Mouse (Mus musculus) central nervous system, embryonic 18 days (tissue): Measurements from ENCODE around the gene Olfr320. TPM values are rescaled to one million over a fixed set of nuclear protein-coding genes. Genes with fewer than 3 reads are reported as not detected.

Experiments
- polyA plus RNA-seq: library from polyadenylated mRNA; depleted of rRNA; stranded (reverse); fragments of >200 nt; gene quantifications from 2 replicates; pipeline ENCODE4 v1.2.3, GENCODE M21; 2012; rRNA removed

Olfr320 gene
- not detected in 2 replicates for polyA plus RNA-seq

DNA sequence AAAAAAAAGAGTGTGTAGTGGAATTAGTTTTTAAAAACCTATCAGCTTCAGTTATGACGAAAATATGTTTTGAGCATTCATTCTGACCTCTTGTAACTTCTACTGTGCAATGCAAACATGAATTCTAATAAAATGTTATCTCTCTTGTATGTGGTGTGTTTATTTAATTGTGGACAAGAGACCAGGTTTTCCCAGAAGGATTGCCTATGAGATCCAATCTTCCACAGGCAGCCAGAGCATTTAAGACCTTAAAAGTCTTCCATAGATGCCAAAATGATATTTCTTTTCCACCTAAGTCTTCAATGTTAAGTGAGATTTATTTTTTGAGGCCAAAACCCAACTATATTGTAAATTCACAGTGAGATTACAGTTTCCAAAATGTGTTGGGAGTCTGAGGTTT lies at the start of gene Olfr320:
Gene Olfr320 (plus strand): TSS at position 301 of the 400 bp plus-strand sequence.

DNA sequence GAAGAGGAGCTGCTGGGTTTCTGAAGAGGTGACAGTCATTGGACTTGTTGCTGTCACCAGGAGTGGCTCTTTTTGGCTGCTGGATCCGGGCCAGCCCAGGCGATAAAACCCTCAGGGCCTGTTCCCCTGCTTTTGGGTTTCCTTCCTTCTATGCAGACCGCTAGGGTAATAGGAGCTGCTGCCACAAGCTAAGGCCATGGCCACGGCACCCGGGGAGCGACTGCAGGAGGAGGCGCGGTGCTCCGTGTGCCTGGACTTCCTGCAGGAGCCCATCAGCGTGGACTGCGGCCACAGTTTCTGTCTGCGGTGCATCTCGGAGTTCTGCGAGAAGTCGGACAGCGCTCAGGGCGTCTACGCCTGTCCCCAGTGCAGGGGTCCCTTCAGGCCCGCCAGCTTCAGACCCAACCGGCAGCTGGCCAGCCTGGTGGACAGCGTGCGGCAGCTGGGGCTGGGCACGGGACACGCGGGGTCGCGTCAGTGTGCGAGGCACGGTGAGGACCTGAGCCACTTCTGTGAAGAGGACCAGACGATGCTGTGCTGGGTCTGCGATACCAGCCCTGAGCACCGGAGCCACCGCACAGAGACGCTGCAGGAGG lies 40.5 kb upstream of the Olfr320 start, which contains the start of gene Trim58:
Gene Trim58 (plus strand): TSS at position 194 of the 596 bp plus-strand sequence.

DNA sequence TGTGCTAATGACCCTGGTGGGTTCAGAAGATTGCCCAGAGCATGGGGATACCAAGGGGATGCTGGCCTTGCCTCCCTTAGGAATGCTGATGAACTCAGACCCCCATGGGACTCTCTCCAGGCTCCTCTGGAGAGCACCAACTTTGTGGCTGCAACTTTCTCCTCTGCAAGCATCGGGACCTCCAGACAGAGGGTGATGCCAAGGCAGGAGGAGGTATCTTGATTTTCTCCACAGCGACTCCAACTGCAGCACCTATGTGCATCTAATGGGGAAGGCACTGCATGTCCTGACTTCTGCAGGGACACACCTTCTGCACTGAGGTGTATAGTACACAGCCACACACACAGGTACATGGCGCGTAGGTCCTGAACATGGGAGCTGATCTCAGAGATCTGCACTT lies 22.3 kb upstream of the Olfr320 start, which contains the start of gene Olfr322:
Gene Olfr322 (plus strand): TSS at position 187 of the 400 bp plus-strand sequence.

DNA sequence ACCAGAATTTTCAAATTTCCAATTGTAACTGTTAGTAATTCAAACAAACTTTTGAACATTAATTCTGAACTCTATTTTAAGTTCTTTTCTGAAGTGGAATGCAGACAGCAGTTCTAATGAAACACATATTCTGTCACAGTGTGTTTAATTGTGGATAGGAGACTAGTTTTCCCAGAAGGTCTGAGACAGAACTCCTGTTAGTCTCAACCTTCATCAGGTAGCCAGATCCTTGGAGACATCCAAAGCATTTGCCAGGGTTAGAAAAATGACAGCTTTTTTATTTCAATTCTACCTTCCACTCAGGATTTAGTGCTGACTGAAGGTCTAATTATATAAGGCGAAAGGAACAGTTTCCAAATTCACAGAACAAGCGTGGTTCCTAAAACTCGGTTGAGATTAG lies 18.0 kb downstream of the Olfr320 start, which contains the start of gene Olfr319:
Gene Olfr319 (plus strand): TSS at position 301 of the 400 bp plus-strand sequence.

DNA sequence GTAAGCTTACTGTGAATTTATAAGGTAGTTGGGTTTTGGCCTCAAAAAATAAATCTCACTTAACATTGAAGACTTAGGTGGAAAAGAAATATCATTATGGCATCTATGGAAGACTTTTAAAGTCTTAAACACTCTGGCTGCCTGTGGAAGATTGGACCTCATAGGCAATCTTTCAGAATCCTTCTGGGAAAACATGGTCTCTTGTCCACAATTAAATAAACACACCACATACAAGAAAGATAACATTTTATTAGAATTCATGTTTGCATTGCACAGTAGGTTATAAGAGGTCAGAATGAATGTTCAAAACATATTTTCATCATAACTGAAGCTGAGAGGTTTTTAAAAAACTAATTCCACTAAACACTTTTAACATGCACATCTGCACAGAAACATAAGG lies 43.0 kb downstream of the Olfr320 start, which contains the start of gene Olfr318:
Gene Olfr318 (minus strand): TSS at position 101 of the 400 bp plus-strand sequence.

Other genes starting within 250 kb of the Olfr320 start
- not detected in 2 replicates for gene Gm12253, start 248.5 kb upstream of the Olfr320 start, polyA plus RNA-seq
- not detected in 2 replicates for gene Lypd9, start 228.2 kb upstream of the Olfr320 start, polyA plus RNA-seq
- not detected in 2 replicates for gene Olfr30, start 218.8 kb upstream of the Olfr320 start, polyA plus RNA-seq
- 0.03 TPM in 1 of 2 replicates, not detected in the other for gene Olfr332, start 188.5 kb upstream of the Olfr320 start, polyA plus RNA-seq
- gene Olfr331, start 178.5 kb upstream of the Olfr320 start, polyA plus RNA-seq: not detected in 2 replicates
- 0.03 and 0.06 TPM in 2 replicates for gene Olfr330, start 146.3 kb upstream of the Olfr320 start, polyA plus RNA-seq
- not detected in 2 replicates for gene Olfr329-ps, start 134.7 kb upstream of the Olfr320 start, polyA plus RNA-seq
- gene Olfr328, start 125.5 kb upstream of the Olfr320 start, polyA plus RNA-seq: 0.03 TPM in 1 of 2 replicates, not detected in the other
- gene Olfr224, start 110.5 kb upstream of the Olfr320 start, polyA plus RNA-seq: not detected in 2 replicates
- not detected in 2 replicates for gene Olfr325, start 103.4 kb upstream of the Olfr320 start, polyA plus RNA-seq
- gene Olfr324, start 86.0 kb upstream of the Olfr320 start, polyA plus RNA-seq: 0.12 TPM in 2 replicates
- gene 2210407C18Rik, start 65.0 kb upstream of the Olfr320 start, polyA plus RNA-seq: not detected in 2 replicates
- not detected in 2 replicates for gene Olfr323, start 50.6 kb upstream of the Olfr320 start, polyA plus RNA-seq
- 0.08 and 0.16 TPM in 2 replicates for gene Trim58, start 40.6 kb upstream of the Olfr320 start, polyA plus RNA-seq
- gene Olfr322, start 22.3 kb upstream of the Olfr320 start, polyA plus RNA-seq: not detected in 2 replicates
- gene Olfr319, start 18.1 kb downstream of the Olfr320 start, polyA plus RNA-seq: not detected in 2 replicates
- not detected in 2 replicates for gene Olfr318, start 42.9 kb downstream of the Olfr320 start, polyA plus RNA-seq
- 0.28 and 0.29 TPM in 2 replicates for gene Olfr317, start 58.1 kb downstream of the Olfr320 start, polyA plus RNA-seq
- not detected in 2 replicates for gene Olfr316, start 71.6 kb downstream of the Olfr320 start, polyA plus RNA-seq
- gene Olfr315, start 92.1 kb downstream of the Olfr320 start, polyA plus RNA-seq: not detected in 2 replicates
- not detected in 2 replicates for gene Olfr314, start 101.9 kb downstream of the Olfr320 start, polyA plus RNA-seq
- gene Fam183b, start 120.9 kb downstream of the Olfr320 start, polyA plus RNA-seq: 2.6 and 4.4 TPM in 2 replicates
- not detected in 2 replicates for gene Olfr313, start 133.9 kb downstream of the Olfr320 start, polyA plus RNA-seq
- gene Olfr312, start 148.1 kb downstream of the Olfr320 start, polyA plus RNA-seq: not detected in 2 replicates
- gene Olfr311, start 158.2 kb downstream of the Olfr320 start, polyA plus RNA-seq: not detected in 2 replicates
- 31.0 and 32.6 TPM in 2 replicates for gene Gm12258, start 166.1 kb downstream of the Olfr320 start, polyA plus RNA-seq
- gene 2810021J22Rik, start 186.1 kb downstream of the Olfr320 start, polyA plus RNA-seq: 9.1 TPM in 2 replicates
- 4.9 and 5.9 TPM in 2 replicates for gene Zfp39, start 223.1 kb downstream of the Olfr320 start, polyA plus RNA-seq
- 0.03 and 0.06 TPM in 2 replicates for gene Btnl10, start 236.8 kb downstream of the Olfr320 start, polyA plus RNA-seq